Mouse (Mus musculus) heart, adult 2 months (tissue): ENCODE measurements at regions not wholly inside any gene's neighbourhood (a gene's known extent, or its start where the extent isn't known, plus 50 kb on each side); places are given as distances from the start of the nearest gene placed in this dataset.
"Not testable (repeated sequence)": the region's sequence is repeated elsewhere in the genome, so short reads cannot be mapped to it uniquely, and the experiment has no call there.

Experiments used
- DNase-seq, 2 experiments: peaks; one replicate each; pipeline ENCODE4 v3.0.0; 2021
- H3K27ac ChIP-seq: fragments of 200-600 bp; 2 replicates; pipeline ENCODE4 v1.8.1; 2022
- H3K27me3 ChIP-seq: fragments of 200-500 bp; 2 replicates; pipeline ENCODE4 v1.6.1; 2012; ENCODE audit warnings: mild to moderate bottlenecking, low read length, inconsistent platforms, mixed read lengths; ENCODE audit not compliant: control insufficient read depth, insufficient read depth
- H3K36me3 ChIP-seq: fragments of 200-500 bp; 2 replicates; pipeline ENCODE4 v1.6.1; 2012; ENCODE audit warnings: low read length, inconsistent platforms; ENCODE audit not compliant: control insufficient read depth, insufficient read depth
- H3K4me1 ChIP-seq: fragments of 200-500 bp; 2 replicates; pipeline ENCODE4 v1.6.1; 2011; ENCODE audit warnings: low read length; ENCODE audit not compliant: control insufficient read depth, insufficient read depth
- H3K4me3 ChIP-seq: fragments of 200-600 bp; 2 replicates; pipeline ENCODE4 v1.8.1; 2022
- H3K79me2 ChIP-seq: fragments of 200-500 bp; replicated peaks from 2 replicates; pipeline ENCODE4 v1.6.1; 2012; ENCODE audit warnings: mild to moderate bottlenecking, inconsistent platforms, low read length, moderate library complexity, mixed read lengths; ENCODE audit not compliant: control insufficient read depth, insufficient read depth
- H3K9ac ChIP-seq: fragments of 200-500 bp; 2 replicates; pipeline ENCODE4 v1.6.1; 2012; ENCODE audit warnings: low read depth, mild to moderate bottlenecking, control low read depth, inconsistent platforms, low read length, mixed read lengths
- CTCF ChIP-seq: fragments of 200-600 bp; IDR thresholded peaks from 2 replicates; pipeline ENCODE4 v1.8.1; 2022; ENCODE audit warnings: antibody characterized with exemption, mild to moderate bottlenecking, moderate library complexity
- EP300 ChIP-seq: fragments of 200-500 bp; IDR thresholded peaks from 2 replicates; pipeline ENCODE4 v1.6.1; 2011; ENCODE audit warnings: low read depth, low read length, control low read depth; ENCODE audit not compliant: insufficient read depth
- POLR2A ChIP-seq: fragments of 200-500 bp; IDR thresholded peaks from 2 replicates; pipeline ENCODE4 v1.6.1; 2011; ENCODE audit warnings: mild to moderate bottlenecking, low read depth, low read length, control low read depth; ENCODE audit not compliant: insufficient read depth
- WGBS: fragments of 180-500 bp; shearing (Covaris S2); methylation state at CpG from one replicate; pipeline ENCODE4 v1.1.7; 2018; 5-methylcytosine and 5-hydroxymethylcytosine counted together
- intact Hi-C: fragments of 180-260 bp; cut with DNase I; formaldehyde crosslinking; loops from one replicate; pipeline ENCODE4 v1.15.1; 2025

DNA sequence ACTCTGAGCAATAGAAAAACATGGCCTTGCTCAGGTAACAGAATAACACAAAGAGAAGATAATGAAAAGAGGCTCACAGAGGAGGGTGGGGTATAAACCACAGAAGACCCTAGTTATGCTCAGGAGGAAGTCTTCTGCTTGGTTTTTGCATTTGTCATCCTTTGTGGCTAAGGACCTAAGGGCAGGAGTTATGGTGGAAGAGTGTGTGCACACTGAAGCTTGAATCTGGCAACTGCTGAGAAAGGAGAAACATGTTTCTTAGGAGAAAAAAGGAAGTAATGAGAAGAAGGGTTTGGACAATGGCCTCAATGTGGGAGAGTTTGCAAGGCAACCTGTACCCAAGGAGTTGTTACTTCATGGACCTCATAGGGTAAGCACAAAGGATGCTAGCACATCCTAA, 106.8 kb upstream of the Nyap2 start:
- Histone ChIP-seq H3K4me1 (no peaks in the 10 kb centered on the region), H3K4me3 (no peak overlapping the region), H3K79me2 (no peaks in the 10 kb centered on the region), H3K27me3 (no peaks in the 10 kb centered on the region), H3K9ac (no peak overlapping the region), H3K36me3 (no peaks in the 10 kb centered on the region), H3K27ac (no peak overlapping the region)
- intact Hi-C loops: no loop called here
- DNase-seq: no peak
- no peak for TF ChIP-seq POLR2A
- TF ChIP-seq CTCF: no peak
- TF ChIP-seq EP300: no peak

DNA sequence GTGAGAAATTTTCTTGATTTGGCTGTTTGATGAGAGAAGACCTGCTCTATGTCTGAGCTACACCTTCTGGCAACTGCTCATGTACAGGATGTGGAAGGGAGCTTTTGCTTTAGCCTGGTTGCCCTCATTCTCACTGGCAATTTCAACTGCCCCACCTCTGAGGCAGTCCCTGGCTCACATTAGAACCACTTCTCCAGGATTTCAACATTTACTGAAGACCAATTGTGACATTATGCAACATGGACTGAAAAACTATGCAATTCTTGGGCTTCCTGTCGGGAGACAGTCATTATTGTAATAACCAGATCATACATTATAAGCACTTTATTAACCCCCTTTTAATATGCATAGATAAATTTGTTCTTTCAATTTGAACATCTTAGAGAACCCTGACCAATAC, 107.6 kb upstream of the Nyap2 start:
- DNase-seq: no peak
- Histone ChIP-seq H3K9ac (no peak overlapping the region), H3K4me1 (no peaks in the 10 kb centered on the region), H3K27ac (no peak overlapping the region), H3K27me3 (no peaks in the 10 kb centered on the region), H3K4me3 (no peak overlapping the region), H3K79me2 (no peaks in the 10 kb centered on the region), H3K36me3 (no peaks in the 10 kb centered on the region)
- intact Hi-C loops: no loop called here
- WGBS: 53% methylated on average over 1 of the region's 1 CpGs
- TF ChIP-seq EP300 (no peak), POLR2A (no peak), CTCF (no peak)

DNA sequence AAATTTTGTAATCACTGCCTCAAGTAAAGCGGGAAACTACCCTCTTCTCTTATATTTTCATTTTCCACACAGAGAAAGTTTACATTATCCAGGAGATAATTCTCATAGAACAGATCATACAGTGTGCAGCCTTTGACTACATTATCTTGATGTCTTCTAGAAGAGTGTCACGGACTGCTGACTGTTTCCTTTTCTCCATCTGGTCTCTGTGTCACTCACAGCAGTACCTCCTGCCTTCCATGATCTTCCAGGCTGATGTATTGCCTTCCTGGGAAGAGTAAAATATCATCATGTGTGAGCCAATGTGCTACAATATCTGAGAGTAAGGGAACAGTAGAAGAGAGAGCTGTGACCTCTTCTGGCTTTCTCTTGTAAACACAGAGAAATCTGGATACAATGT, 111.0 kb upstream of the Nyap2 start:
- Histone ChIP-seq H3K79me2 (no peaks in the 10 kb centered on the region), H3K27ac (no peak overlapping the region), H3K4me3 (no peak overlapping the region), H3K4me1 (no peaks in the 10 kb centered on the region), H3K27me3 (no peaks in the 10 kb centered on the region), H3K9ac (no peak overlapping the region), H3K36me3 (no peaks in the 10 kb centered on the region)
- intact Hi-C loops: no loop called here
- TF ChIP-seq CTCF: no peak
- TF ChIP-seq POLR2A: no peak
- TF ChIP-seq EP300: no peak
- DNase-seq: no peak
- WGBS: 48% methylated on average over 2 of the region's 2 CpGs

DNA sequence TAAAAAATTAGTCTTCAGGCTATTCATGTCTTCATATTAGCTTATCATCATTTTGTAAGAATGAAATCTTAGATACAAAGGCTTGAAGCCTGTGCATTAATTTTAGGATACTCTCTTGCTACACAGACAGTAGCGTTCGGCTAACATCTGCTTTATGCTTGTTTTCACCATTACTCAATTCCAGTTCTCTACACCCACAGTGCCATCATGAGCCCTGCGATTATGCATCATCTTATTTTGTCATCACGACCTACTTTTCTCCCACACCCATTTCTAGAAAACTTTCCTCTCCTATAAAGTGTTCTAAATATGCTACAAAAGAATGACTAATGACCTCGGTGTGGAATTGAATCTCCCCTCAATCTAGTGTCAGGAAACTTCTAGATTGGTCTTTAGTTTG, 112.4 kb upstream of the Nyap2 start:
- DNase-seq: no peak
- intact Hi-C loops: no loop called here
- WGBS: 72% methylated on average over 5 of the region's 5 CpGs

DNA sequence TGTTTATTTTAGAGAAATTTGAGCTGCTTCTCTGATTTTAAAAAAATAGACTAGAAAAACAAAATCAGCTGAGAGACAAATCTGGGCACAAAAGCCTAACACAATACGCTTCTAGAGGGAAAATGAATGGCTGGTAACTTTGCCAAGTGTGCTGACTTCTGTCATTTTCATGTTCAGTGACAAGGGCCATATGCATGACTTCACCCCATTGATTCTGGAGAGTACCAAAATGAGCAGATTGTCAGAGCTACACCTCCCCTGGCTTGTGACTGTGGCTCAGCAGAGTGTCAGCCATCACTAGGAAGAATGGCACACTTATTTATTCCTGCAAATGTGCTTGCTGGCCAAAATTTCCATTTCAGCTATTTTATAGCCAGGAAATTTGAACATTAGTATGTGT, 112.9 kb upstream of the Nyap2 start:
- no peaks in the 10 kb centered on the region for H3K79me2 ChIP-seq
- no peak overlapping the region for H3K9ac ChIP-seq
- no peaks in the 10 kb centered on the region for H3K4me1 ChIP-seq
- H3K4me3 ChIP-seq: no peak overlapping the region
- intact Hi-C loops: no loop called here
- no peak for DNase-seq
- no peak overlapping the region for H3K27ac ChIP-seq
- H3K36me3 ChIP-seq: no peaks in the 10 kb centered on the region
- H3K27me3 ChIP-seq: no peaks in the 10 kb centered on the region
- TF ChIP-seq POLR2A: no peak
- no peak for TF ChIP-seq CTCF
- TF ChIP-seq EP300: no peak
- 58% methylated on average over 1 of the region's 1 CpGs for WGBS

More for the DNA sequence above, 112.4 kb upstream of the Nyap2 start:
- no peak overlapping the region for H3K9ac ChIP-seq
- H3K36me3 ChIP-seq: no peaks in the 10 kb centered on the region
- H3K4me3 ChIP-seq: no peak overlapping the region
- no peak overlapping the region for H3K27ac ChIP-seq
- H3K79me2 ChIP-seq: no peaks in the 10 kb centered on the region
- TF ChIP-seq CTCF (no peak), POLR2A (no peak), EP300 (no peak)
- no peaks in the 10 kb centered on the region for H3K4me1 ChIP-seq
- no peaks in the 10 kb centered on the region for H3K27me3 ChIP-seq

DNA sequence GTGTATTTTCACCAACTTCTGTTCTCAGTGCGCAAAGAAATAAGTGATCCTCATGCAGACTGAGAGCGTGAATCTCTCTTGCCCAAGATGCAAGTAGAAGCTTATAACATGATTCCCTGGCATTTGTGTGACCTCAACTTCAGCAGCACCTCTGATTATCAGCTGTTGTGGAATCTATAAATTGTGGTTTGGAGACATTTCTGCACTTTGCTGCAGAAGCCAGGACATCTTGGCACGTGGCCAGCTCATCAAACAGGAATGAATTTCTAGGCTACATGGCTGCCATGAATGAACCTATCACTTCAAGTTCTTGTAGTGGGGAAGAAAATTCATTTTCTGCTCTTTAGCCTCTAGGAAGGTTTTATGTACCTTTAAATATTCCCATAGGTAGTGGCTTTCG, 126.3 kb upstream of the Nyap2 start:
- H3K79me2 ChIP-seq: no peaks in the 10 kb centered on the region
- no peaks in the 10 kb centered on the region for H3K27me3 ChIP-seq
- H3K9ac ChIP-seq: no peak overlapping the region
- 80% methylated on average over 4 of the region's 4 CpGs for WGBS
- no peaks in the 10 kb centered on the region for H3K36me3 ChIP-seq
- H3K4me1 ChIP-seq: no peaks in the 10 kb centered on the region
- intact Hi-C loops: no loop called here
- H3K27ac ChIP-seq: no peak overlapping the region
- no peak overlapping the region for H3K4me3 ChIP-seq
- TF ChIP-seq EP300 (no peak), CTCF (no peak), POLR2A (no peak)
- no peak for DNase-seq

DNA sequence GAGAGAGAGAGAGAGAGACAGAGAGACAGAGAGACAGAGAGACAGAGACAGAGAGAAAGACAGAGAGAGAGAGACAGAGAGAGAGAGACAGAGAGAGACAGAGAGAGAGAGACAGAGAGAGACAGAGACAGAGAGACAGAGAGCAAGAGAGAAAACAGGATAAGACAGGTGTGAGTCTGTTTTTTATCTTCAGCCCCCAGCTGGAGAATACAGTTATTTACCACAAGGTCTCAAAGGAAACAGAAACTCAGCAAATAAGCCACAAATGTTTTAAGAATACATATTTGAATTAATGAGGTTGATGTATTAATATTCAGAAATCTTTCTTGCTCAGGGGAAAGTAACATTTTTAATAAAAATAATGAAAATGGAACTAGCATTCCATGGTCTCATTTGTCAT, 130.7 kb upstream of the Nyap2 start:
- H3K27ac ChIP-seq, H3K4me1 ChIP-seq, intact Hi-C loops, H3K79me2 ChIP-seq, H3K36me3 ChIP-seq, H3K27me3 ChIP-seq, H3K4me3 ChIP-seq, DNase-seq, H3K9ac ChIP-seq: not testable (repeated sequence)
